Mouse (Mus musculus): Measurements from ENCODE around the gene Lats2. TPM values are rescaled to one million over a fixed set of nuclear protein-coding genes. Genes with fewer than 3 reads are reported as not detected.

Gene Lats2
- polyA plus RNA-seq, 1 experiment from 2014 or later, result 8.6 TPM

GRCm38 (mm10) chr14:57712884-57713283 lies 45.3 kb downstream of the Lats2 start:
- whole genome bisulfite sequencing, result 51% methylated on average over 1 of the region's 1 CpGs
- no peak overlapping the region for H3K4me2 ChIP-seq (replicated peaks; ENCODE audit: low read depth)
- peaks cover 12% of the 10 kb centered on the region; the same call in 1 of the 2 replicates for H3K4me1 ChIP-seq (replicated peaks; ENCODE audit: control insufficient read depth, insufficient read depth, low read length)
- H3K4me3 ChIP-seq (ENCODE audit: low read depth, low read length), result no peak overlapping the region
- TF ChIP-seq CTCF (IDR thresholded peaks at IDR 0.05; ENCODE audit: low read depth), result no peak
- 0 out of 2 replicates have a peak, but pooled peaks cover 2% of the 10 kb centered on the region for H3K36me3 ChIP-seq (ENCODE audit: control insufficient read depth, insufficient read depth)
- H3K27me3 ChIP-seq (replicated peaks; ENCODE audit: control insufficient read depth, insufficient read depth, low read length), result no peaks in the 10 kb centered on the region
- H3K9ac ChIP-seq (ENCODE audit: low read depth, low read length), result no peak overlapping the region
- H3K27ac ChIP-seq (ENCODE audit: low read depth, low read length), result no peak overlapping the region; the same call in 1 of the 2 replicates
- ATAC-seq, result peak; percentile 80
- H3K9me3 ChIP-seq (ENCODE audit: control insufficient read depth), result no peaks in the 10 kb centered on the region

GRCm38 (mm10) chr14:57711059-57711458 lies 47.1 kb downstream of the Lats2 start:
- Histone ChIP-seq H3K36me3 (ENCODE audit: control insufficient read depth, insufficient read depth) (no peaks in the 10 kb centered on the region), H3K4me2 (replicated peaks; ENCODE audit: low read depth) (no peak overlapping the region), H3K9me3 (ENCODE audit: control insufficient read depth) (no peaks in the 10 kb centered on the region), H3K9ac (ENCODE audit: low read depth, low read length) (no peak overlapping the region), H3K27ac (ENCODE audit: low read depth, low read length) (no peak overlapping the region), H3K4me1 (replicated peaks; ENCODE audit: control insufficient read depth, insufficient read depth, low read length) (peaks cover 17% of the 10 kb centered on the region; the same call in 1 of the 2 replicates), H3K4me3 (ENCODE audit: low read depth, low read length) (no peak overlapping the region), H3K27me3 (replicated peaks; ENCODE audit: control insufficient read depth, insufficient read depth, low read length) (no peaks in the 10 kb centered on the region)
- no peak for ATAC-seq
- TF ChIP-seq CTCF (IDR thresholded peaks at IDR 0.05; ENCODE audit: low read depth), result no peak
- 79% methylated on average over 6 of the region's 6 CpGs for WGBS

- WGBS, result 70% methylated on average over 10 of the region's 10 CpGs
- H3K4me1 ChIP-seq (replicated peaks; ENCODE audit: control insufficient read depth, insufficient read depth, low read length), result peaks cover 17% of the 10 kb centered on the region; the same call in 1 of the 2 replicates
- no peak overlapping the region for H3K27ac ChIP-seq (ENCODE audit: low read depth, low read length)
- ATAC-seq, result no peak
- H3K4me2 ChIP-seq (replicated peaks; ENCODE audit: low read depth), result no peak overlapping the region
- H3K36me3 ChIP-seq (ENCODE audit: control insufficient read depth, insufficient read depth), result peaks cover 4% of the 10 kb centered on the region; the same call in 1 of the 2 replicates
- H3K9ac ChIP-seq (ENCODE audit: low read depth, low read length), result no peak overlapping the region
- H3K27me3 ChIP-seq (replicated peaks; ENCODE audit: control insufficient read depth, insufficient read depth, low read length), result no peaks in the 10 kb centered on the region
- TF ChIP-seq CTCF (IDR thresholded peaks at IDR 0.05; ENCODE audit: low read depth), result no peak
- H3K9me3 ChIP-seq (ENCODE audit: control insufficient read depth), result no peaks in the 10 kb centered on the region
- no peak overlapping the region for H3K4me3 ChIP-seq (ENCODE audit: low read depth, low read length)
These were observed 49.0 kb downstream of the Lats2 start for GRCm38 (mm10) chr14:57709171-57709570.

GRCm38 (mm10) chr14:57708580-57708979 lies 49.6 kb downstream of the Lats2 start:
- WGBS, result 68% methylated on average over 7 of the region's 7 CpGs
- Histone ChIP-seq H3K4me1 (replicated peaks; ENCODE audit: control insufficient read depth, insufficient read depth, low read length) (peaks cover 16% of the 10 kb centered on the region; the same call in 1 of the 2 replicates), H3K4me2 (replicated peaks; ENCODE audit: low read depth) (no peak overlapping the region), H3K27ac (ENCODE audit: low read depth, low read length) (no peak overlapping the region), H3K36me3 (ENCODE audit: control insufficient read depth, insufficient read depth) (peaks cover 4% of the 10 kb centered on the region; the same call in 1 of the 2 replicates), H3K4me3 (ENCODE audit: low read depth, low read length) (no peak overlapping the region), H3K27me3 (replicated peaks; ENCODE audit: control insufficient read depth, insufficient read depth, low read length) (no peaks in the 10 kb centered on the region), H3K9ac (ENCODE audit: low read depth, low read length) (no peak overlapping the region), H3K9me3 (ENCODE audit: control insufficient read depth) (no peaks in the 10 kb centered on the region)
- no peak for TF ChIP-seq CTCF (IDR thresholded peaks at IDR 0.05; ENCODE audit: low read depth)
- ATAC-seq, result no peak

- WGBS, result 41% methylated on average over 18 of the region's 18 CpGs
- H3K4me3 ChIP-seq (ENCODE audit: low read depth, low read length), result no peak overlapping the region
- peaks cover 6% of the 10 kb centered on the region; the same call in 1 of the 2 replicates for H3K36me3 ChIP-seq (ENCODE audit: control insufficient read depth, insufficient read depth)
- no peaks in the 10 kb centered on the region for H3K27me3 ChIP-seq (replicated peaks; ENCODE audit: control insufficient read depth, insufficient read depth, low read length)
- no peak overlapping the region for H3K9ac ChIP-seq (ENCODE audit: low read depth, low read length)
- ATAC-seq, result no peak
- H3K9me3 ChIP-seq (ENCODE audit: control insufficient read depth), result no peaks in the 10 kb centered on the region
- H3K27ac ChIP-seq (ENCODE audit: low read depth, low read length), result peak overlapping the region; percentile 36; the same call in 1 of the 2 replicates
- H3K4me2 ChIP-seq (replicated peaks; ENCODE audit: low read depth), result peak overlapping the region; percentile 30
- peaks cover 10% of the 10 kb centered on the region; the same call in 1 of the 2 replicates for H3K4me1 ChIP-seq (replicated peaks; ENCODE audit: control insufficient read depth, insufficient read depth, low read length)
- no peak for TF ChIP-seq CTCF (IDR thresholded peaks at IDR 0.05; ENCODE audit: low read depth)
These were observed 50.9 kb downstream of the Lats2 start for GRCm38 (mm10) chr14:57707100-57707893.

- Histone ChIP-seq H3K4me2 (replicated peaks; ENCODE audit: low read depth) (no peak overlapping the region), H3K27ac (ENCODE audit: low read depth, low read length) (no peak overlapping the region; the same call in 1 of the 2 replicates), H3K4me3 (ENCODE audit: low read depth, low read length) (no peak overlapping the region), H3K27me3 (replicated peaks; ENCODE audit: control insufficient read depth, insufficient read depth, low read length) (no peaks in the 10 kb centered on the region), H3K4me1 (replicated peaks; ENCODE audit: control insufficient read depth, insufficient read depth, low read length) (peaks cover 10% of the 10 kb centered on the region; the same call in 1 of the 2 replicates), H3K36me3 (ENCODE audit: control insufficient read depth, insufficient read depth) (peaks cover 9% of the 10 kb centered on the region; the same call in 1 of the 2 replicates), H3K9ac (ENCODE audit: low read depth, low read length) (no peak overlapping the region), H3K9me3 (ENCODE audit: control insufficient read depth) (no peaks in the 10 kb centered on the region)
- 86% methylated on average over 4 of the region's 4 CpGs for WGBS
- ATAC-seq, result no peak
- no peak for TF ChIP-seq CTCF (IDR thresholded peaks at IDR 0.05; ENCODE audit: low read depth)
These were observed 51.5 kb downstream of the Lats2 start for GRCm38 (mm10) chr14:57706760-57707099.
